Mouse (Mus musculus) midbrain, embryonic 15.5 days (tissue): ENCODE results near the gene Pik3r4. TPM values are rescaled to one million over a fixed set of nuclear protein-coding genes. Genes with fewer than 3 reads are reported as not detected.

ENCODE experiments used
- ATAC-seq: fragments of 200-750 bp; cut with Nextera tagmentation; replicated peaks from 2 replicates; pipeline ENCODE4 v1.8.0; 2017; ENCODE audit warnings: moderate TSS enrichment
- H3K27ac ChIP-seq: fragments of 300-500 bp; sonication (generic); 2 replicates; pipeline ENCODE4 v1.5.1; 2015; ENCODE audit warnings: mild to moderate bottlenecking, inconsistent platforms
- H3K27me3 ChIP-seq: fragments of 300-500 bp; sonication (generic); replicated peaks from 2 replicates; pipeline ENCODE4 v1.6.1; 2015; ENCODE audit warnings: inconsistent platforms
- H3K36me3 ChIP-seq: fragments of 300-500 bp; sonication (generic); replicated peaks from 2 replicates; pipeline ENCODE4 v1.6.1; 2015; ENCODE audit warnings: inconsistent platforms
- H3K4me1 ChIP-seq: fragments of 300-500 bp; sonication (generic); 2 replicates; pipeline ENCODE4 v1.6.1; 2015; ENCODE audit warnings: inconsistent platforms
- H3K4me2 ChIP-seq: fragments of 300-500 bp; sonication (generic); 2 replicates; pipeline ENCODE4 v1.6.1; 2015; ENCODE audit warnings: inconsistent platforms, mild to moderate bottlenecking, moderate library complexity
- H3K4me3 ChIP-seq: fragments of 300-500 bp; sonication (generic); 2 replicates; pipeline ENCODE4 v1.5.1; 2015; ENCODE audit warnings: mild to moderate bottlenecking, inconsistent platforms
- H3K9ac ChIP-seq: fragments of 300-500 bp; sonication (generic); 2 replicates; pipeline ENCODE4 v1.6.1; 2015; ENCODE audit warnings: mild to moderate bottlenecking, inconsistent platforms
- H3K9me3 ChIP-seq: fragments of 300-500 bp; sonication (generic); 2 replicates; pipeline ENCODE4 v1.6.1; 2016; ENCODE audit warnings: inconsistent platforms
- WGBS: fragments of 180-500 bp; shearing (Covaris S2); methylation state at CpG from one replicate; pipeline ENCODE4 v1.1.7; 2015; ENCODE audit warnings: mixed read lengths; 5-methylcytosine and 5-hydroxymethylcytosine counted together
- polyA plus RNA-seq: library from polyadenylated mRNA; unstranded; fragments of >200 nt; fragmentation: Nextera tagmentation; extraction: Ambion mirVana; gene quantifications from 2 replicates; pipeline ENCODE4 v1.2.1, GENCODE M21; 2015

Pik3r4 gene
- polyA plus RNA-seq, 1 experiment from 2014 or later, result 18.8 TPM

DNA sequence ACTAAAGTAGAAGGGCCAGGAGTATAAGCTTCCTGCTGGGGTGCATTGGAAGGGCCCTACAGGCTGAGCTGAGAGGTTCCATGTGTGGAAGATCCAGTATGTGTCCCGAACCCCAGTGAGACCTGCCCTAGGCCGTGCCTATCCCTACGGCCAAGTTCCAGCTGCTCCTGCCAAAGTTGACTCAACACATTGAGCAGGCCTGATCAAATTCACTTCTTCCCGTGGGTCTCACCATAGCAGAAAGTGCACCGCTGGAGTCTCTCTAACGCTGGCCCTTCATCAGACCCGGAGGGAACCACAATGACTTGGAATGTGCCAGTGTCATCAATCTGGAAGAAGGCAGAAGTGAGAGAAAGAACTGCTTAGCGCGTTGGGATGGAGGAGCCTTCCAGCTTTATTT is 59.2 kb downstream of the Pik3r4 start:
- no peaks in the 10 kb centered on the region for H3K4me1 ChIP-seq
- H3K36me3 ChIP-seq, result no peaks in the 10 kb centered on the region
- H3K27ac ChIP-seq, result no peak overlapping the region
- H3K4me2 ChIP-seq, result no peak overlapping the region
- no peak overlapping the region for H3K9ac ChIP-seq
- no peaks in the 10 kb centered on the region for H3K9me3 ChIP-seq
- H3K27me3 ChIP-seq, result no peaks in the 10 kb centered on the region
- no peak overlapping the region for H3K4me3 ChIP-seq
- no peak for ATAC-seq
- WGBS, result 74% methylated on average over 9 of the region's 9 CpGs

DNA sequence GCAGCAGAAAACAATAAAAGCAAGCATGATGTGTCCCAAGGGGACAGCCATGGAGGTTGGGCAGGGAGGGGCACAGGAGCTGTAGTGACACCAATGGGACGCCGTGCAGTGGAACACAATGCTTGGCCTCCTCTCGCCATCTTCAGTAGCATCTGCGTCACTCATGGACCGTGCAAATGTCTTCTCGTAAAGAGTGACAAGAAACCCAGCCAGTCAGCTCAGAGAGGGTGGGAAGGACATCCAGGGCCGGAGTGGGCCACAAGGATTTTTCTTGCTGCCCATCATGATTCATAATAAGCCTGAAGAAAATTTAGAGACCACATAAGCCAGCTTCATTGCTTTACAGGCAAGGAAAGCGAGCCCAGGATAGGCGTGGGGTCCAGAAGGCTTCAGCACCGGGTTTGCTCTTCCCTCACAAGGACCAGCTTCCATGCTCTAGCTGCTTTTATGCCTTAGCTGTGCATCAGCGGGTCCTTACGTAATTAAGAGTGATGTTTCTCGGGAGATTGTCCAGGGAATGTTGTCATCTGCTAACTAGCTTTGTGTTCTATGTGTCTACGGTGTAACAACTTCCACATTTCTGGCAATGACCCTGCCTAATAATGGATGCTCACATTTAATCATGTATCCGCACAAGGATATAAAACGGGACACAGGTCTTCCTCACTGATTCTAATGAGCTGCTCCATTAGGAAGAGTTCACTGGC is 61.6 kb downstream of the Pik3r4 start:
- ATAC-seq, result no peak
- Histone ChIP-seq H3K4me1 (no peaks in the 10 kb centered on the region), H3K9me3 (no peaks in the 10 kb centered on the region), H3K4me2 (no peak overlapping the region), H3K36me3 (no peaks in the 10 kb centered on the region), H3K27ac (no peak overlapping the region), H3K27me3 (no peaks in the 10 kb centered on the region), H3K9ac (no peak overlapping the region), H3K4me3 (no peak overlapping the region)
- WGBS, result 89% methylated on average over 16 of the region's 16 CpGs

DNA sequence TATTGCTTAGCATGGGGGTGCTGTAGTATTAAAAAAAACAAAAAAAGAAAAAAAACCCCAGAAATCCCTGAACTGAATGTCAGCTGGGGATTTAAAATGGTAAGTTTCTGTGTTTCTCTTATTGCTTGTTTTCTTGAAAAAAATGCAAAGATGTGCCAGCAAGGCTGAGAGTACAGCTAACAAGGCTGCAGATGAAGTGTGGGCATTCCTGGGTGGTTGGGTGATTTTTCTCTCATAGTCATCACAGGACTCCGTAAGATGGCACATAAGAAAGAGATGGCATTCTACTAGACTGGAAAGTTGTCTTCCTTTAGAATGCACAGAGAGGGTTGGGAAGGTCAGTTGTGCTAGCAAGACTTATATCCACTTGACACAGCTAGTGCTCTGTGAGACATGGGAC is 62.2 kb downstream of the Pik3r4 start:
- ATAC-seq, result no peak
- WGBS, result 97% methylated on average over 1 of the region's 1 CpGs

DNA sequence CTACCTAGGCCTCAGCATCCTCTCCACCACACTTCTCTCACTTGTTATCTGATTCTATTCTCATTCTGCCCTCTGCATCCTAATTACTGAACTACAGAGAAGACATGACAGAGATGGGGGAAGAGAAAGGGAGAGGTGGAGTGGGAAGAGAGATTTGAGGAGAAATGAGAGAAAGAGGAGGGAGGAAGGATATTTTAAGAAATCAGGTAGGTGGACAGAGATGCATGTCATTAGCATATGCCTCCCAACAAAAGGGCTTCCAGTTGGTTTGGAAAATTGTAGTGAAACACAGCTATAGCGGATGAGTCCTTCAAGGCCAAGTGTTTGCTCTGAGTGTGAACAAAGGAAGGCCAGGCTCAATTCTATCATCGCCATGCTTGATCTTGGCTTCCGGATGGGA is 69.3 kb downstream of the Pik3r4 start:
- Histone ChIP-seq H3K36me3 (no peaks in the 10 kb centered on the region), H3K9ac (no peak overlapping the region), H3K27me3 (no peaks in the 10 kb centered on the region), H3K4me1 (no peaks in the 10 kb centered on the region), H3K4me3 (no peak overlapping the region), H3K27ac (no peak overlapping the region), H3K4me2 (no peak overlapping the region), H3K9me3 (no peaks in the 10 kb centered on the region)
- WGBS, result 91% methylated on average over 3 of the region's 3 CpGs
- no peak for ATAC-seq

More for the DNA sequence above, 62.2 kb downstream of the Pik3r4 start:
- Histone ChIP-seq H3K9ac (no peak overlapping the region), H3K27me3 (no peaks in the 10 kb centered on the region), H3K4me1 (no peaks in the 10 kb centered on the region), H3K27ac (no peak overlapping the region), H3K4me2 (no peak overlapping the region), H3K36me3 (no peaks in the 10 kb centered on the region), H3K9me3 (no peaks in the 10 kb centered on the region), H3K4me3 (no peak overlapping the region)

DNA sequence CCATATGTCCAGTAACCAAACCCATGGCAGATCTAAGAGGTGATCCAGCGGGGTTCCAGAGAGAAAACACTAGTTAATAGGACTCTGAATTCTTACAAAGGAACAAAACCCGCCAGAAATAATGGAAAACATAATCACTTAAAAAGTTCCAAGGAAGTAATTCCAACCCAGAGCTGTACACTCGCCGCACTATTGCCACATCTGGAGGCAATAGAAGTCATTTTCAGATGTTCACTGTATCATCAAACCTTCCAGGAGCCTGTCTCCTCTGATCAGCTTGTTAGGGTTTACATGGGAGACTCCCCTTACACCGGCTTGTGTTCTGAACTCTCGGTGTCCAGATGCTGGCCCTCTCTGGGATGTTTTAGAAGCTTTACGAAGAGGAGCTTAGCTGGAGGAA is 76.6 kb downstream of the Pik3r4 start:
- Histone ChIP-seq H3K4me2 (no peak overlapping the region), H3K9ac (no peak overlapping the region), H3K9me3 (no peaks in the 10 kb centered on the region), H3K27ac (no peak overlapping the region), H3K4me3 (no peak overlapping the region), H3K27me3 (no peaks in the 10 kb centered on the region), H3K4me1 (no peaks in the 10 kb centered on the region), H3K36me3 (no peaks in the 10 kb centered on the region)
- 75% methylated on average over 7 of the region's 7 CpGs for WGBS
- no peak for ATAC-seq

DNA sequence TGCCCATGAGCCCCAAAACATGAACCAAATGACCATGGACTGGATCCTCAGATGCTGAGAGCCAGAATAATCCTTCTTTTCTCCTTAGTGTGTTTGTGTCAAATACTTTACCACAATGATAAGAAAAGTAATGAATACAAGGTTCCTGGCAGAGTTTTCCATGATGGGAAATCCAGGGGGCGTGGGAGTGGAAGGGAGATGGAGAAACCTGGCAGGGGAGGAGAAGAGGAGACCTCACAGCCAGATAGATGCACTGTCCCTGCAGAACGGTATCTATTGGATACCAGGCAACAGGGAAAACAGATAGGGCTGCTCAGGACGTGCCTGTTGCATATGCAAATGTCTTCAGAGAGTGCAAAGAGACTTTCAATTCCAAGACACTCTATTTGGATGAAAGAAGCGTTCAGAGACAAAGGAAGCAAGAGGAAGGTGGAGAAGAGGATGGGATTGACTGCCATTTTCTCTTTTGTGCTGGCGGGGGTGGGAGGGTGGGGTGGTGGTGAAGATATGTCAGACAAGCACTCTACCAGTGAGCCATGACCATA is 77.1 kb downstream of the Pik3r4 start:
- no peaks in the 10 kb centered on the region for H3K9me3 ChIP-seq

DNA sequence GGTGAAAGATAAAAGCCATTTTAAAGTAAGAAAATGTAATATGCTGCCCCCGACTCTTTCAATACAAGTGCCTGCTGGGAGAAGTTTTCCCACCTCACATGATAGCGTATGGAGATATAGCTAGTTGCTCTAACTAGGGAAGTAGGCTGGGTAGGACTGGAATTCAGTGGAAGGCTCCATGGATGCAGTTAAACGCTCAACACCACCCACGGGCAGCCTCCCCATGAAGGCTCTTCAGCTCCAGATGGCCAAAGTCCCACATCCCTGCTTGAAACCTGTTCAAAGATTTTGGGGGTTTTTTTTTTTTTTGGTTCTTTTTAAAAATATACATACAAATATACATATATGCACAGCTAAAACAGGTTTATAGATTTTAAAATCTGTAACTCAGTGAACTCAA is 77.7 kb downstream of the Pik3r4 start:
- Histone ChIP-seq H3K4me2 (no peak overlapping the region), H3K27ac (no peak overlapping the region), H3K4me3 (no peak overlapping the region), H3K4me1 (no peaks in the 10 kb centered on the region), H3K36me3 (no peaks in the 10 kb centered on the region), H3K9ac (no peak overlapping the region), H3K27me3 (no peaks in the 10 kb centered on the region), H3K9me3 (no peaks in the 10 kb centered on the region)
- WGBS, result 84% methylated on average over 4 of the region's 4 CpGs
- no peak for ATAC-seq

More for the DNA sequence above, 77.1 kb downstream of the Pik3r4 start:
- Histone ChIP-seq H3K4me1 (no peaks in the 10 kb centered on the region), H3K9ac (no peak overlapping the region), H3K36me3 (no peaks in the 10 kb centered on the region), H3K27ac (no peak overlapping the region), H3K4me3 (no peak overlapping the region), H3K27me3 (no peaks in the 10 kb centered on the region), H3K4me2 (no peak overlapping the region)
- no peak for ATAC-seq
- 40% methylated on average over 5 of the region's 5 CpGs for WGBS

DNA sequence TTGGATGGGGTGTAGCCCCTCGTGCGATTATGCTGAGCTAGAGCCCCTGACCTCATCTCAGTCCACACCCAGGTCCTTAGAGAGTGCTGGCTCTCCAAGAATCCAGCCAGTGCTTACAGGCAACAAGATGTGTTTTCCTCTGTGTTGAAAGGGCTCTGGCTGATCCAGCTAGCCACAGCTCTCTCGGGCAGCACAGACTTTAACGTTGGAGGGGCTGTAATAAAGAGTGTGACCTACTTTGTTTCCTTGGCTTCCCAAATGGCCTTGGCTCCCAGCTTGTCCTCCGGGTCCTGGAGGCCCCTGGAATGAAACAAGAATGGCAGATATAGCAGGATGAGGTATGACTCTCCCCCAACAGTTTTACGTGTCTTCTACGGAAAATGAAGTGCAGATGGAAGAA is 89.2 kb downstream of the Pik3r4 start:
- no peak overlapping the region for H3K27ac ChIP-seq
- no peak overlapping the region for H3K9ac ChIP-seq
- 80% methylated on average over 7 of the region's 7 CpGs for WGBS
- no peaks in the 10 kb centered on the region for H3K9me3 ChIP-seq
- H3K36me3 ChIP-seq, result no peaks in the 10 kb centered on the region
- H3K4me1 ChIP-seq, result no peaks in the 10 kb centered on the region
- H3K4me2 ChIP-seq, result no peak overlapping the region
- no peaks in the 10 kb centered on the region for H3K27me3 ChIP-seq
- no peak for ATAC-seq
- no peak overlapping the region for H3K4me3 ChIP-seq

DNA sequence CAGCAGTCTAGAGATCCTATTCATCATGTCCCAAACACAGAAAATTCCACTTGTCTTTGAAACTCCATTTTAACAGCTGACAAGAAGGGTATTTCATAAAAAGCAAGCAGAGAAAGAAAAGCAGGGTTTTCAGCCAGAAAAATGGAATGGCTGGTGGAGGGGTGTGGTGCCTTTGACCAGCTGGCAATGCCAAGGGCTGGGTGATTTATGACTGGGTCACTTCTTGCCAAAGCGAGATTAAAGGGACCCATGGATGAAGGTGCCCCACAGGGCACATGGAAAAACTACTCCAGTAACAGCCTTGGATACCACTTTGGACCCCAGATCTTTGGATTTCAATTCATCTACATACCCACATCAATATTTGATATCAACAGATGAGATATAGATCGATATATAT is 91.9 kb downstream of the Pik3r4 start:
- H3K36me3 ChIP-seq, result no peaks in the 10 kb centered on the region
- H3K4me2 ChIP-seq, result no peak overlapping the region
- H3K27me3 ChIP-seq, result no peaks in the 10 kb centered on the region
- no peaks in the 10 kb centered on the region for H3K9me3 ChIP-seq
- H3K27ac ChIP-seq, result no peak overlapping the region
- H3K9ac ChIP-seq, result no peak overlapping the region
- H3K4me1 ChIP-seq, result no peaks in the 10 kb centered on the region
- 78% methylated on average over 2 of the region's 2 CpGs for WGBS
- H3K4me3 ChIP-seq, result no peak overlapping the region
- ATAC-seq, result no peak

DNA sequence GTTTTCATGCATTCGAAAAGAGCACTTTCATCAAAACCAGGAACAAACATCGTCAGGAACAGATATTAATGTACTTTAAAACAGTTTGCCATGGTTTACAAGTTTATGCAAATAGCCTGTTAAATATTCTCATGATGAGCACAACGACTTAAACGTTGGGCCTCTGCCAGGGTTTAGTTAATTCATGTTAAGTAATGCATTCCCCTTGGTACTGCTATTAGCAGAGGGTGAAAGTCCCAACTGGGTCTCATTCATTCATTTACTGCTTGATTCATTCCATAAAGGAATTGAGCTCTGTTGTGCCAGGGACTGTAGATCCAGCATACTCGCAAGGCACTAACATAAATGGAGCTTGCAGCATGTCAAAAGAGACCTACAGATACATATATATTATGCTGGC is 92.4 kb downstream of the Pik3r4 start:
- no peak overlapping the region for H3K4me2 ChIP-seq
- 62% methylated on average over 5 of the region's 5 CpGs for WGBS
- no peak for ATAC-seq
- no peak overlapping the region for H3K27ac ChIP-seq
- no peaks in the 10 kb centered on the region for H3K4me1 ChIP-seq
- no peak overlapping the region for H3K4me3 ChIP-seq
- H3K9me3 ChIP-seq, result no peaks in the 10 kb centered on the region
- H3K9ac ChIP-seq, result no peak overlapping the region
- no peaks in the 10 kb centered on the region for H3K27me3 ChIP-seq
- H3K36me3 ChIP-seq, result no peaks in the 10 kb centered on the region

Other genes starting within 250 kb of the Pik3r4 start
- 12.2 and 14.5 TPM in 2 replicates for gene Aste1, start 247.6 kb upstream of the Pik3r4 start, polyA plus RNA-seq
- gene Nek11, start 247.5 kb upstream of the Pik3r4 start, polyA plus RNA-seq, result 2.7 and 3.3 TPM in 2 replicates
- gene Atp2c1, start 115.7 kb upstream of the Pik3r4 start, polyA plus RNA-seq, result 110 and 113 TPM in 2 replicates
- gene Col6a6, start 185.2 kb downstream of the Pik3r4 start, polyA plus RNA-seq, result 0.15 and 0.23 TPM in 2 replicates